Mouse (Mus musculus) C2C12 (cell line): Measurements from ENCODE around the gene Cacna1b.
A peak's percentile ranks its signal among the peaks of the same experiment; 100 is the strongest.

ENCODE experiments used
- CEBPB ChIP-seq: IDR thresholded peaks from one replicate; pipeline ENCODE4 v1.6.1; 2011; ENCODE audit warnings: low read depth, mild to moderate bottlenecking, control low read depth, moderate library complexity
- CTCF ChIP-seq: IDR thresholded peaks from one replicate; pipeline ENCODE4 v1.5.1; 2011; ENCODE audit not compliant: control insufficient read depth, insufficient read depth, insufficient read length
- MYOD1 ChIP-seq: IDR thresholded peaks from one replicate; pipeline ENCODE4 v1.6.1; 2011; ENCODE audit warnings: low read depth; ENCODE audit not compliant: control insufficient read depth, insufficient read length
- MYOG ChIP-seq: IDR thresholded peaks from one replicate; pipeline ENCODE4 v1.6.1; 2011; ENCODE audit not compliant: control insufficient read depth, insufficient read length; ENCODE audit errors: extremely low read depth
- USF1 ChIP-seq: IDR thresholded peaks from one replicate; pipeline ENCODE4 v1.6.1; 2011; ENCODE audit warnings: low read depth, mild to moderate bottlenecking, control low read depth, moderate library complexity

DNA sequence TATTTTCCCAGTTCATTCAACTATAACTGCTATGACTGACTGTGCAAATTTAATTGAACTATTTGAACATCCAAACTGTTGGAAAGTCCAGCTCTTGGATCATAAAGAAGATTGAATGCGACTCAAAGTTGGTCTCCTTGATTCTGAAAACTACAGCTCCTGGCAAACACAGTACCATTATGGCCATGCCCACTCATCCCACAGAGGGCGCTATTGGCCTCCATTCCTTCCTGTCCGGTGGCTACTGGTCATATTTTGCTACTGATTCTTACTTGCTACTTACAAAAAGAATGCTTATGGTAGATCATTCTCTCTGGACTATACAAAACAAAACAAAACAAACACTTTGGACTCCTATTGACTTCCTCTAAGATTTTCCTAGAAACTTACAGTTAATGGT lies 188.3 kb downstream of the Cacna1b start:
- TF ChIP-seq CTCF (peak; percentile 33), CEBPB (no peak), USF1 (no peak), MYOG (no peak), MYOD1 (no peak)
